Mouse (Mus musculus) T-helper 2 cell (primary cell): ENCODE measurements at regions not wholly inside any gene's neighbourhood (a gene's known extent, or its start where the extent isn't known, plus 50 kb on each side); places are given as distances from the start of the nearest gene placed in this dataset.

Experiments used
- in situ Hi-C: fragments of 300-600 bp; cut with MboI, MseI; formaldehyde crosslinking; loops from one replicate; pipeline ENCODE4 v1.15.1; 2025; ENCODE audit warnings: high pct_unique_total_duplicates

GRCm38 (mm10) chr5:73874770-73875169, 193.5 kb downstream of the Usp46 start:
- in situ Hi-C loops = no loop called here

- in situ Hi-C loops = no loop called here
Measured at GRCm38 (mm10) chr5:73875847-73876246, 192.4 kb downstream of the Usp46 start.

GRCm38 (mm10) chr5:73880936-73881335, 187.3 kb downstream of the Usp46 start:
- in situ Hi-C loops = no loop called here

- in situ Hi-C loops = no loop called here
Measured at GRCm38 (mm10) chr5:73881941-73882340, 186.3 kb downstream of the Usp46 start.

GRCm38 (mm10) chr5:73884998-73885397, 183.2 kb downstream of the Usp46 start:
- in situ Hi-C loops = no loop called here

- in situ Hi-C loops = no loop called here
Measured at GRCm38 (mm10) chr5:73885691-73886090, 182.5 kb downstream of the Usp46 start.

GRCm38 (mm10) chr5:73887306-73887958, 180.8 kb downstream of the Usp46 start:
- in situ Hi-C loops = no loop called here

GRCm38 (mm10) chr5:73888391-73888790, 179.8 kb downstream of the Usp46 start:
- in situ Hi-C loops = no loop called here

- in situ Hi-C loops = no loop called here
Measured at GRCm38 (mm10) chr5:73889342-73889741, 178.9 kb downstream of the Usp46 start.

GRCm38 (mm10) chr5:73890942-73891341, 177.3 kb downstream of the Usp46 start:
- in situ Hi-C loops = no loop called here

- in situ Hi-C loops = no loop called here
Measured at GRCm38 (mm10) chr5:73891606-73892005, 176.6 kb downstream of the Usp46 start.

GRCm38 (mm10) chr5:73892440-73893225, 175.6 kb downstream of the Usp46 start:
- in situ Hi-C loops = no loop called here

GRCm38 (mm10) chr5:73895186-73895585, 173.0 kb downstream of the Usp46 start:
- in situ Hi-C loops = no loop called here

- in situ Hi-C loops = no loop called here
Measured at GRCm38 (mm10) chr5:73896785-73897184, 171.4 kb downstream of the Usp46 start.

- in situ Hi-C loops = no loop called here
Measured at GRCm38 (mm10) chr5:73901651-73902050, 166.6 kb downstream of the Usp46 start.

- in situ Hi-C loops = no loop called here
Measured at GRCm38 (mm10) chr5:73902470-73903218, 165.6 kb downstream of the Usp46 start.

- in situ Hi-C loops = no loop called here
Measured at GRCm38 (mm10) chr5:73903219-73903570, 165.0 kb downstream of the Usp46 start.

GRCm38 (mm10) chr5:73904146-73904811, 164.0 kb downstream of the Usp46 start:
- in situ Hi-C loops = no loop called here

GRCm38 (mm10) chr5:73912149-73912548, 156.1 kb downstream of the Usp46 start:
- in situ Hi-C loops = no loop called here

- in situ Hi-C loops = no loop called here
Measured at GRCm38 (mm10) chr5:73913116-73913515, 155.1 kb downstream of the Usp46 start.

- in situ Hi-C loops = no loop called here
Measured at GRCm38 (mm10) chr5:73918011-73918410, 150.2 kb downstream of the Usp46 start.

- in situ Hi-C loops = no loop called here
Measured at GRCm38 (mm10) chr5:73919936-73920335, 148.3 kb downstream of the Usp46 start.
